8 mouse cellular contexts compared by ENCODE assay signal in genomic region chr9:15301399-15301798, GRCm38 (mm10). TPM values are rescaled to one million over a fixed set of nuclear protein-coding genes. Genes with fewer than 3 reads are reported as not detected.
DNase-seq lines count a peak whose midpoint lies in the region; ATAC-seq lines count a peak whose summit lies in the region.

No protein-coding gene starts in this region.

- 0 out of 2 replicates have a peak, but pooled peaks cover 5% of the 10 kb centered on the region for H3K36me3 ChIP-seq in heart, embryonic 10.5 days
- H3K36me3 ChIP-seq in kidney, embryonic 15.5 days, result no peaks in the 10 kb centered on the region
- H3K36me3 ChIP-seq in lung, embryonic 16.5 days (ENCODE audit: control insufficient read depth, insufficient read depth, low read length), result no peaks in the 10 kb centered on the region

- H3K9me3 ChIP-seq in heart, embryonic 10.5 days, result no peaks in the 10 kb centered on the region
- H3K9me3 ChIP-seq in kidney, embryonic 15.5 days (replicated peaks), result no peaks in the 10 kb centered on the region
- no peaks in the 10 kb centered on the region for H3K9me3 ChIP-seq in lung, embryonic 16.5 days (ENCODE audit: control insufficient read depth, low read length)

- no peaks in the 10 kb centered on the region for H3K27me3 ChIP-seq in heart, embryonic 10.5 days (ENCODE audit: insufficient read depth, poor library complexity, severe bottlenecking)
- H3K27me3 ChIP-seq in kidney, embryonic 15.5 days, result no peaks in the 10 kb centered on the region
- H3K27me3 ChIP-seq in lung, embryonic 16.5 days (ENCODE audit: control insufficient read depth, insufficient read depth, low read depth, low read length), result no peaks in the 10 kb centered on the region

- peak; percentile 27; the same call in 1 of the 2 replicates for ATAC-seq in kidney, embryonic 15.5 days (replicated peaks; ENCODE audit: low FRiP score)
- ATAC-seq in lung, embryonic 16.5 days (ENCODE audit: low read depth), result no peak; the same call in none of the 2 replicates
- ATAC-seq in megakaryocyte-erythroid progenitor cell, adult 5-6 weeks (replicated peaks; ENCODE audit: low FRiP score, low TSS enrichment, poor library complexity, severe bottlenecking), result no peak

- H3K4me2 ChIP-seq in kidney, embryonic 15.5 days, result peak overlapping the region; percentile 27
- peak overlapping the region; percentile 31 for H3K4me2 ChIP-seq in lung, embryonic 16.5 days (ENCODE audit: low read depth, low read length)

- WGBS in heart, embryonic 10.5 days, result 65% methylated on average over 6 of the region's 6 CpGs
- 5% methylated on average over 6 of the region's 6 CpGs for WGBS in kidney, embryonic 15.5 days
- WGBS in lung, embryonic 16.5 days, result 8% methylated on average over 6 of the region's 6 CpGs

- no peak overlapping the region for H3K9ac ChIP-seq in kidney, embryonic 15.5 days
- peak overlapping the region; percentile 52 for H3K9ac ChIP-seq in lung, embryonic 16.5 days (ENCODE audit: low read length)

- H3K4me3 ChIP-seq in heart, embryonic 10.5 days, result no peak overlapping the region
- no peak overlapping the region for H3K4me3 ChIP-seq in kidney, embryonic 15.5 days (replicated peaks)
- H3K4me3 ChIP-seq in lung, embryonic 16.5 days (ENCODE audit: low read length), result peak overlapping the region; percentile 1; the same call in 1 of the 2 replicates

- DNase-seq in Muller cell, postnatal 12 days (ENCODE audit: inconsistent ontology term), result peak; percentile 61
- DNase-seq in adrenal gland, postnatal 10 days, result peak; percentile 81
- no peak for DNase-seq in heart, embryonic 10.5 days (ENCODE audit: low spot score)
- no peak for DNase-seq in thymus, postnatal 36 days
- DNase-seq in cerebellum, adult 11 months, result no peak

- peak overlapping the region; percentile 62 for H3K27ac ChIP-seq in heart, embryonic 10.5 days
- peak overlapping the region; percentile 78 for H3K27ac ChIP-seq in kidney, embryonic 15.5 days
- H3K27ac ChIP-seq in lung, embryonic 16.5 days (ENCODE audit: low read length), result peak overlapping the region; percentile 67

- H3K4me1 ChIP-seq in heart, embryonic 10.5 days, result no peaks in the 10 kb centered on the region
- H3K4me1 ChIP-seq in kidney, embryonic 15.5 days, result peaks cover 16% of the 10 kb centered on the region
- H3K4me1 ChIP-seq in lung, embryonic 16.5 days (replicated peaks; ENCODE audit: control insufficient read depth, insufficient read depth, low read length), result peaks cover 10% of the 10 kb centered on the region

RNA-seq across cellular contexts. Expression of gene Taf1d, which starts 4.6 kb away (rescaled TPM):
- 100 to 1,000 TPM in 1 of 2 experiments, 10 to 100 TPM in 1; 97.2 to 112 TPM for total RNA-seq in adrenal gland, postnatal 10 days (2021)
- polyA plus RNA-seq in heart, embryonic 10.5 days (2016; fragmentation: Nextera tagmentation; extraction: Ambion mirVana), result 50.8 and 72.8 TPM in 2 replicates
- polyA plus RNA-seq in kidney, embryonic 15.5 days (2015; fragmentation: Nextera tagmentation; extraction: Ambion mirVana), result 94.4 and 94.9 TPM in 2 replicates
- 58.3 and 67.0 TPM in 2 replicates for polyA plus RNA-seq in lung, embryonic 16.5 days (2015; fragmentation: Nextera tagmentation; extraction: Ambion mirVana)
- 439 and 454 TPM in 2 replicates for total RNA-seq in megakaryocyte-erythroid progenitor cell, adult 5-6 weeks (2014; fragmentation: Nextera tagmentation)
- 1,383 and 1,827 TPM in 2 replicates for total RNA-seq in megakaryocyte-erythroid progenitor cell, adult 5-6 weeks (2017)

RNA-seq across cellular contexts. Expression of gene 4931406C07Rik, which starts 4.8 kb away (rescaled TPM):
- total RNA-seq in adrenal gland, postnatal 10 days (2021), result 100 to 1,000 TPM; 126 to 134 TPM
- 5.9 and 6.3 TPM in 2 replicates for polyA plus RNA-seq in heart, embryonic 10.5 days (2016; fragmentation: Nextera tagmentation; extraction: Ambion mirVana)
- 18.2 and 20.7 TPM in 2 replicates for polyA plus RNA-seq in kidney, embryonic 15.5 days (2015; fragmentation: Nextera tagmentation; extraction: Ambion mirVana)
- polyA plus RNA-seq in lung, embryonic 16.5 days (2015; fragmentation: Nextera tagmentation; extraction: Ambion mirVana), result 8.5 and 10.5 TPM in 2 replicates
- total RNA-seq in megakaryocyte-erythroid progenitor cell, adult 5-6 weeks (2014; fragmentation: Nextera tagmentation), result 6.5 and 8.3 TPM in 2 replicates
- 5.2 and 6.7 TPM in 2 replicates for total RNA-seq in megakaryocyte-erythroid progenitor cell, adult 5-6 weeks (2017)

RNA-seq across cellular contexts. Expression of gene Med17, which starts 21.7 kb away (rescaled TPM):
- 10 to 100 TPM; 32.9 to 33.2 TPM for total RNA-seq in adrenal gland, postnatal 10 days (2021)
- polyA plus RNA-seq in heart, embryonic 10.5 days (2016; fragmentation: Nextera tagmentation; extraction: Ambion mirVana), result 23.8 and 31.7 TPM in 2 replicates
- 35.4 and 39.2 TPM in 2 replicates for polyA plus RNA-seq in kidney, embryonic 15.5 days (2015; fragmentation: Nextera tagmentation; extraction: Ambion mirVana)
- 30.9 and 34.4 TPM in 2 replicates for polyA plus RNA-seq in lung, embryonic 16.5 days (2015; fragmentation: Nextera tagmentation; extraction: Ambion mirVana)
- total RNA-seq in megakaryocyte-erythroid progenitor cell, adult 5-6 weeks (2014; fragmentation: Nextera tagmentation), result 26.1 and 33.5 TPM in 2 replicates
- total RNA-seq in megakaryocyte-erythroid progenitor cell, adult 5-6 weeks (2017), result 28.2 and 37.4 TPM in 2 replicates

RNA-seq across cellular contexts. Expression of gene Cep295, which starts 56.2 kb away (rescaled TPM):
- total RNA-seq in adrenal gland, postnatal 10 days (2021), result 10 to 100 TPM; 12.4 to 18.6 TPM
- polyA plus RNA-seq in heart, embryonic 10.5 days (2016; fragmentation: Nextera tagmentation; extraction: Ambion mirVana), result 14.0 and 17.6 TPM in 2 replicates
- polyA plus RNA-seq in kidney, embryonic 15.5 days (2015; fragmentation: Nextera tagmentation; extraction: Ambion mirVana), result 16.8 and 18.2 TPM in 2 replicates
- polyA plus RNA-seq in lung, embryonic 16.5 days (2015; fragmentation: Nextera tagmentation; extraction: Ambion mirVana), result 15.8 and 18.9 TPM in 2 replicates
- 71.0 and 86.0 TPM in 2 replicates for total RNA-seq in megakaryocyte-erythroid progenitor cell, adult 5-6 weeks (2014; fragmentation: Nextera tagmentation)
- 45.3 and 66.4 TPM in 2 replicates for total RNA-seq in megakaryocyte-erythroid progenitor cell, adult 5-6 weeks (2017)

Comparison
In these comparisons a context has a peak if more than half of its experiments do, and no peak if none do; other contexts are left out.
1. DNase-seq: peak in Muller cell, postnatal 12 days (single experiment) and adrenal gland, postnatal 10 days (single experiment); none in heart, embryonic 10.5 days (single experiment), thymus, postnatal 36 days (0 of 2) and cerebellum, adult 11 months (single experiment).
2. Peak in every context shown above with its lines, with median percentiles within 50 percentile points of each other: H3K27ac ChIP-seq.